Mouse (Mus musculus): ENCODE data around the gene Car10.

Car10 gene

GRCm38 (mm10) chr11:93502864-93503263 lies 405.0 kb downstream of the Car10 start:
- no peak for DNase-seq

- DNase-seq, result no peak
Measured at GRCm38 (mm10) chr11:93503469-93503868, 405.6 kb downstream of the Car10 start.

GRCm38 (mm10) chr11:93509527-93510235 lies 411.9 kb downstream of the Car10 start:
- DNase-seq, result no peak

- no peak for DNase-seq
Measured at GRCm38 (mm10) chr11:93512843-93513242, 415.0 kb downstream of the Car10 start.

GRCm38 (mm10) chr11:93514396-93514795 lies 416.6 kb downstream of the Car10 start:
- no peak for DNase-seq

GRCm38 (mm10) chr11:93515566-93515965 lies 417.7 kb downstream of the Car10 start:
- no peak for DNase-seq

- DNase-seq, result no peak
Measured at GRCm38 (mm10) chr11:93516216-93516615, 418.4 kb downstream of the Car10 start.

GRCm38 (mm10) chr11:93516946-93517345 lies 419.1 kb downstream of the Car10 start:
- no peak for DNase-seq

GRCm38 (mm10) chr11:93522501-93522900 lies 424.7 kb downstream of the Car10 start:
- DNase-seq, result no peak

GRCm38 (mm10) chr11:93525921-93526320 lies 428.1 kb downstream of the Car10 start:
- no peak for DNase-seq

- peak; percentile 38 for DNase-seq
Measured at GRCm38 (mm10) chr11:93531029-93531680, 433.3 kb downstream of the Car10 start.

GRCm38 (mm10) chr11:93536244-93536643 lies 438.4 kb downstream of the Car10 start:
- DNase-seq, result no peak

GRCm38 (mm10) chr11:93548904-93549303 lies 451.1 kb downstream of the Car10 start:
- no peak for DNase-seq

- peak; percentile 16 for DNase-seq
Measured at GRCm38 (mm10) chr11:93550908-93551307, 453.1 kb downstream of the Car10 start.

- no peak for DNase-seq
Measured at GRCm38 (mm10) chr11:93559118-93559517, 461.3 kb downstream of the Car10 start.

- no peak for DNase-seq
Measured at GRCm38 (mm10) chr11:93560570-93560969, 462.7 kb downstream of the Car10 start.

GRCm38 (mm10) chr11:93562330-93562865 lies 464.6 kb downstream of the Car10 start:
- DNase-seq, result no peak

GRCm38 (mm10) chr11:93565756-93566155 lies 467.9 kb downstream of the Car10 start:
- DNase-seq, result no peak

GRCm38 (mm10) chr11:93571917-93572641 lies 474.3 kb downstream of the Car10 start:
- DNase-seq, result no peak

GRCm38 (mm10) chr11:93577441-93577840 lies 479.6 kb downstream of the Car10 start:
- DNase-seq, result no peak

GRCm38 (mm10) chr11:93579626-93580025 lies 481.8 kb downstream of the Car10 start:
- DNase-seq, result no peak

GRCm38 (mm10) chr11:93581326-93581725 lies 483.5 kb downstream of the Car10 start:
- no peak for DNase-seq

- no peak for DNase-seq
Measured at GRCm38 (mm10) chr11:93587788-93588187, 490.0 kb downstream of the Car10 start.

GRCm38 (mm10) chr11:93590652-93591051 lies 492.8 kb downstream of the Car10 start:
- DNase-seq, result no peak

Measured in kidney, adult 11 months (tissue).